Mouse (Mus musculus) lung, adult 2 months (tissue): ENCODE results near the gene Gm47289.

Source experiments
- CTCF ChIP-seq: fragments of 200-500 bp; IDR thresholded peaks from 2 replicates; pipeline ENCODE4 v1.5.1; 2011; ENCODE audit warnings: mild to moderate bottlenecking, low read length, control low read depth; ENCODE audit not compliant: insufficient read depth
- POLR2A ChIP-seq: fragments of 200-500 bp; IDR thresholded peaks from 2 replicates; pipeline ENCODE4 v1.6.1; 2011; ENCODE audit warnings: low read depth, mild to moderate bottlenecking, control low read depth, low read length, borderline replicate concordance; ENCODE audit errors: extremely low read depth

- TF ChIP-seq CTCF (no peak), POLR2A (no peak)
These were observed 8.6 kb downstream of the Gm47289 start for GRCm38 (mm10) chr9:119167608-119168007.
